Comparison of ENCODE assay signal across 14 mouse cellular contexts in genomic region chr15:26432676-26433075, GRCm38 (mm10).
DNase-seq lines count a peak whose midpoint lies in the region; TF ChIP-seq lines count a peak whose summit lies in the region.
"Had no signal": no experiment of that assay in that cellular context is flagged by ENCODE, and none has a peak within 500 bp of the region (broad histone marks: within the 10 kb centered on the region; RNA-seq: fewer than 3 reads in every experiment).

No protein-coding gene starts in this region.

- H3K4me1 ChIP-seq in heart, adult 2 months (ENCODE audit: control insufficient read depth, insufficient read depth, low read length) = no peaks in the 10 kb centered on the region
- no peaks in the 10 kb centered on the region for H3K4me1 ChIP-seq in thymus, adult 2 months (replicated peaks; ENCODE audit: control insufficient read depth, insufficient read depth, low read length)
- H3K4me1 ChIP-seq: limb, embryonic 12.5 days; liver, embryonic 15.5 days had no signal

- H3K27ac ChIP-seq in heart, adult 2 months = no peak overlapping the region
- H3K27ac ChIP-seq in thymus, adult 2 months (ENCODE audit: control insufficient read depth, insufficient read depth, low read length) = no peak overlapping the region
- H3K27ac ChIP-seq: limb, embryonic 12.5 days; liver, embryonic 15.5 days had no signal

- intact Hi-C loops in heart, adult 2 months (cut with DNase I) = no loop called here
- intact Hi-C loops in gastrocnemius, postnatal 14 days (cut with DNase I; ENCODE audit: low total_unique reads) = no loop called here

- no peak for TF ChIP-seq EP300 in heart, adult 2 months (IDR thresholded peaks at IDR 0.05; ENCODE audit: insufficient read depth, low read depth, low read length)

- no peaks in the 10 kb centered on the region for H3K27me3 ChIP-seq in heart, adult 2 months (ENCODE audit: control insufficient read depth, insufficient read depth, low read length)
- no peaks in the 10 kb centered on the region for H3K27me3 ChIP-seq in thymus, adult 2 months (ENCODE audit: control insufficient read depth, insufficient read depth, low read length)
- H3K27me3 ChIP-seq: limb, embryonic 12.5 days; liver, embryonic 15.5 days had no signal

- H3K4me3 ChIP-seq in heart, adult 2 months = no peak overlapping the region
- no peak overlapping the region for H3K4me3 ChIP-seq in thymus, adult 2 months (ENCODE audit: control insufficient read depth, insufficient read depth, low read length)
- H3K4me3 ChIP-seq: limb, embryonic 12.5 days; liver, embryonic 15.5 days had no signal

- TF ChIP-seq CTCF in heart, adult 2 months (IDR thresholded peaks at IDR 0.05) = no peak
- no peak for TF ChIP-seq CTCF in thymus, adult 2 months (IDR thresholded peaks at IDR 0.05; ENCODE audit: borderline replicate concordance, control insufficient read depth, extremely low read depth, insufficient read depth, low read length, poor library complexity)

- H3K36me3 ChIP-seq in heart, adult 2 months (ENCODE audit: control insufficient read depth, insufficient read depth, low read length) = no peaks in the 10 kb centered on the region
- no peaks in the 10 kb centered on the region for H3K36me3 ChIP-seq in thymus, adult 2 months (ENCODE audit: control insufficient read depth, insufficient read depth, low read length)
- H3K36me3 ChIP-seq: limb, embryonic 12.5 days; liver, embryonic 15.5 days had no signal

- no peak overlapping the region for H3K9ac ChIP-seq in heart, adult 2 months (ENCODE audit: low read depth, low read length)
- H3K9ac ChIP-seq: limb, embryonic 12.5 days; liver, embryonic 15.5 days had no signal

- 41% methylated on average over 2 of the region's 2 CpGs for WGBS in heart, adult 2 months
- WGBS in thymus, adult 2 months = 77% methylated on average over 2 of the region's 2 CpGs

- TF ChIP-seq POLR2A in heart, adult 2 months (IDR thresholded peaks at IDR 0.05; ENCODE audit: insufficient read depth, low read depth, low read length) = no peak
- no peak for TF ChIP-seq POLR2A in thymus, adult 2 months (IDR thresholded peaks at IDR 0.05; ENCODE audit: control insufficient read depth, extremely low read depth, insufficient read depth, low read length, poor library complexity)

- DNase-seq in heart, adult 11 months = peak; percentile 64
- DNase-seq in heart, adult 2 months = no peak
- peak; percentile 60 for DNase-seq in 3T3-L1 (ENCODE audit: low read depth, low spot score)
- peak; percentile 45 for DNase-seq in adrenal gland, adult 8-10 months
- peak; percentile 64 for DNase-seq in layer of hippocampus, adult 9-11 months
- DNase-seq in thymus, adult 2 months = no peak
- no peak for DNase-seq in embryo, embryonic 9.5 days (ENCODE audit: extremely low spot score)
- DNase-seq in gastrocnemius, postnatal 14 days = no peak
- DNase-seq: cerebellum, postnatal 25 days; gastrocnemius, postnatal 10 days; heart, postnatal 36 days; kidney, postnatal 10 days had no signal

- no peaks in the 10 kb centered on the region for H3K79me2 ChIP-seq in heart, adult 2 months (replicated peaks; ENCODE audit: control insufficient read depth, insufficient read depth, low read length)

Comparison
In these comparisons a context has a peak if more than half of its experiments do, and no peak if none do; other contexts are left out.
1. DNase-seq: peak in heart, adult 11 months (single experiment), 3T3-L1 (single experiment), adrenal gland, adult 8-10 months (single experiment) and layer of hippocampus, adult 9-11 months (single experiment); none in heart, adult 2 months (0 of 2), thymus, adult 2 months (single experiment), embryo, embryonic 9.5 days (single experiment) and gastrocnemius, postnatal 14 days (single experiment).